Mouse (Mus musculus) embryonic facial prominence, embryonic 15.5 days (tissue): Measurements from ENCODE around the gene Cald1. TPM values are rescaled to one million over a fixed set of nuclear protein-coding genes. Genes with fewer than 3 reads are reported as not detected.
A peak's percentile ranks its signal among the peaks of the same experiment; 100 is the strongest.

ENCODE experiments used
- ATAC-seq: fragments of 200-750 bp; cut with Nextera tagmentation; 2 replicates; pipeline ENCODE4 v1.8.0; 2017; ENCODE audit warnings: low read depth, moderate TSS enrichment; ENCODE audit not compliant: insufficient number of reproducible peaks, low FRiP score, low TSS enrichment
- H3K27ac ChIP-seq: fragments of 300-500 bp; sonication (generic); replicated peaks from 2 replicates; pipeline ENCODE4 v1.5.1; 2015; ENCODE audit warnings: mild to moderate bottlenecking, inconsistent platforms
- H3K27me3 ChIP-seq: fragments of 300-500 bp; sonication (generic); 2 replicates; pipeline ENCODE4 v1.6.1; 2015; ENCODE audit warnings: inconsistent platforms
- H3K36me3 ChIP-seq: fragments of 300-500 bp; sonication (generic); 2 replicates; pipeline ENCODE4 v1.6.1; 2015; ENCODE audit warnings: mild to moderate bottlenecking, inconsistent platforms
- H3K4me1 ChIP-seq: fragments of 300-500 bp; sonication (generic); 2 replicates; pipeline ENCODE4 v1.6.1; 2015; ENCODE audit warnings: inconsistent platforms
- H3K4me2 ChIP-seq: fragments of 300-500 bp; sonication (generic); replicated peaks from 2 replicates; pipeline ENCODE4 v1.6.1; 2015; ENCODE audit warnings: mild to moderate bottlenecking, inconsistent platforms
- H3K4me3 ChIP-seq: fragments of 300-500 bp; sonication (generic); replicated peaks from 2 replicates; pipeline ENCODE4 v1.5.1; 2015; ENCODE audit warnings: mild to moderate bottlenecking, inconsistent platforms
- H3K9ac ChIP-seq: fragments of 300-500 bp; sonication (generic); 2 replicates; pipeline ENCODE4 v1.6.1; 2015; ENCODE audit warnings: inconsistent platforms
- H3K9me3 ChIP-seq: fragments of 300-500 bp; sonication (generic); replicated peaks from 2 replicates; pipeline ENCODE4 v1.6.1; 2016; ENCODE audit warnings: inconsistent platforms
- WGBS: fragments of 180-500 bp; shearing (Covaris S2); methylation state at CpG from one replicate; pipeline ENCODE4 v1.1.7; 2015; 5-methylcytosine and 5-hydroxymethylcytosine counted together
- polyA plus RNA-seq: library from polyadenylated mRNA; unstranded; fragments of >200 nt; fragmentation: Nextera tagmentation; extraction: Ambion mirVana; gene quantifications from 2 replicates; pipeline ENCODE4 v1.2.1, GENCODE M21; 2015

The Cald1 gene
- polyA plus RNA-seq, 1 experiment from 2014 or later = 306 TPM

DNA sequence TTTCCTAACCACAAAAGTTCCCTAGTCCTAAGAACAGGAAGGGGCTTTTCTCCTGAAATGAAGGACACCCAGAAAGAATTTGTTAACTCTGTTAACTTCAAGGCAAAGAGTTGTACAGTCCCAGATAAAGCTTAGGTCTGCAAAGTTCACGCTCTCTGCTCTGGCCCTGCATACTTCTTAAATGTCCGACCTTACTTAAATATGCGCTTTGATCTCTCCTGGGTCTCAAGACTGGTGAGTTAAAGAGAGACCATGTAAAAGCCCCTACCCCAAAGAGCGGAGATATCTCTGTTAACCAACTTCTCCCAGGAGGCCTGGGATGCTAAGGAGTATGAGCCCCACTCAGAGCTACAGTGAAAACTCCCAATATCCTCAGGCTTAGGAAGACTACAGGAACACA is 119.4 kb downstream of the Cald1 start:
- Histone ChIP-seq H3K9ac (no peak overlapping the region), H3K4me3 (no peak overlapping the region), H3K4me2 (no peak overlapping the region), H3K36me3 (no peaks in the 10 kb centered on the region), H3K4me1 (peaks cover 56% of the 10 kb centered on the region), H3K27me3 (no peaks in the 10 kb centered on the region), H3K9me3 (no peaks in the 10 kb centered on the region), H3K27ac (no peak overlapping the region)
- no peak for ATAC-seq
- 70% methylated on average over 4 of the region's 4 CpGs for WGBS

DNA sequence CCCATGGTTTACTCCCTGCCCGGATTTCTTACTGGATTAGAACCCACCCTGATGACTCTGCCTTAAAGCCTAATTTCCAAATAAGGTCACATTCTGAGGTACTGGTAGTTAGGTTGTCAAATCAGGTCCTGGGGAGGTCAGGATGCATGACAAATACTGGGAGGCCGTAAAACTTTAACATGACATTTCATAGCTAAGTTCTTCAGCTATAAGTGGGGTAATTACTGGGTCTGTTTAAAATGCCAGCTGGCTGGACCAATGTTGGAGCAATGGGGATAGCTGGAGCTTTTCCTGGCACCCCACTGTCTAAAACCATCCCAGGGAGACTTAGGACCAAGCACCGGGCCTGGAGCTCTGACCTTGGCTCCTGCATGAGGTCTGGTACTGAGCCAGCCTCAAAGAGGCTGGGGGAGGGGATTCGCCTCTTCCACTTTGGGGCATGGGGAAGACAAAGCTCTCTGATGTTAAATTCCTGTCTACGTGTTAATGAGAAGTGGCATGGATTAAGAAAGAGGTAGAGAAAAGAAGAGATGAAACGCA is 120.9 kb downstream of the Cald1 start:
- no peak overlapping the region for H3K9ac ChIP-seq
- peaks cover 46% of the 10 kb centered on the region for H3K4me1 ChIP-seq
- no peaks in the 10 kb centered on the region for H3K27me3 ChIP-seq
- H3K9me3 ChIP-seq = no peaks in the 10 kb centered on the region
- H3K4me3 ChIP-seq = no peak overlapping the region
- no peak overlapping the region for H3K27ac ChIP-seq
- H3K36me3 ChIP-seq = no peaks in the 10 kb centered on the region
- WGBS = 65% methylated on average over 6 of the region's 6 CpGs
- no peak overlapping the region for H3K4me2 ChIP-seq
- ATAC-seq = no peak

- Histone ChIP-seq H3K27me3 (no peaks in the 10 kb centered on the region), H3K9ac (no peak overlapping the region), H3K4me2 (no peak overlapping the region), H3K4me1 (peaks cover 46% of the 10 kb centered on the region), H3K36me3 (no peaks in the 10 kb centered on the region), H3K9me3 (no peaks in the 10 kb centered on the region), H3K27ac (no peak overlapping the region), H3K4me3 (no peak overlapping the region)
- no peak for ATAC-seq
- 45% methylated on average over 4 of the region's 4 CpGs for WGBS
Measured at GRCm38 (mm10) chr6:34720447-34720846, 122.1 kb downstream of the Cald1 start.

DNA sequence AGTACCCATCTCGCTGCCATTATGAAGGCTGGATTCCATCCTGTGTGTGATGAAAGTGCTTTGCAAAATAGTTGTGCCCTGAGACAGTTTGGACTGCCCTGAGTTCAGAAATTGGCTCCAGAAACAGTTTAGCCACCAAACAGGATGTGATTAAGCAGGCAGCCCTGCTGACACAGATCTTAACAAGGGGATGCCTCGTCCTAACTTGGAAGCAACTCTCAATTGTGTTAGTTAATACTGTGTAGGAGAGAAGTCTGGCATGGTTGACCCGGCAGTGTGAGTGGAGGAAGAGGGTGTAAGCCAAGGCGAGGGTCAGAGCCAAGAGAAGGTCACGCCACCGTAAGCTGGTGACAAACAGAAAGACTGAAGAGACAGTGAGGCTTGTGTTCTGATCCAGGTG is 123.4 kb downstream of the Cald1 start:
- no peaks in the 10 kb centered on the region for H3K27me3 ChIP-seq
- H3K4me2 ChIP-seq = no peak overlapping the region
- no peaks in the 10 kb centered on the region for H3K9me3 ChIP-seq
- WGBS = 69% methylated on average over 6 of the region's 6 CpGs
- H3K9ac ChIP-seq = no peak overlapping the region
- H3K36me3 ChIP-seq = no peaks in the 10 kb centered on the region
- no peak for ATAC-seq
- H3K27ac ChIP-seq = 0 out of 2 replicates have a peak overlapping the region, but pooled peaks have one; percentile 3
- no peak overlapping the region for H3K4me3 ChIP-seq
- H3K4me1 ChIP-seq = peaks cover 52% of the 10 kb centered on the region

DNA sequence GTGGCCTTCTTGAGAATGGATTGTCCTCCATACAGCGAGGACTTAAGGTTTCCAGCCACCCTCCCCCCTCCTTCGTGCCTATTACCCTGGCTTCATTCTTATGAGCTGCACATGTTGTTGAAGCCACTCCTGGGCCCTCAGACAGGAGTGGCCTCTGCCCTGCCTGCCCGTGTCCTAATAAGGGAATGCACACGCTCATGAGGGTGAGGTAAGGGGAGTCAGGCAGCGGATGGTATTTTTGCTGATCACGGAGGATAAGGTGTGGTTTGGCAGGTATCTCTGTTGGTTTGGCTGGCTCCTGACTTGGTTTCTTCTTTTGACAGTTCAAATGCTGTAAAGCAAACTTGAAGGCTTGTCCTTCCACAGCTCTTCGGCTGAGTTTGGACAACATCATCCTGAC is 124.4 kb downstream of the Cald1 start:
- ATAC-seq = no peak
- no peaks in the 10 kb centered on the region for H3K36me3 ChIP-seq
- H3K27ac ChIP-seq = no peak overlapping the region
- H3K27me3 ChIP-seq = no peaks in the 10 kb centered on the region
- no peaks in the 10 kb centered on the region for H3K9me3 ChIP-seq
- no peak overlapping the region for H3K4me2 ChIP-seq
- no peak overlapping the region for H3K4me3 ChIP-seq
- no peak overlapping the region for H3K9ac ChIP-seq
- WGBS = 62% methylated on average over 7 of the region's 7 CpGs
- peaks cover 48% of the 10 kb centered on the region for H3K4me1 ChIP-seq

- no peak overlapping the region for H3K9ac ChIP-seq
- 78% methylated on average over 10 of the region's 10 CpGs for WGBS
- no peak for ATAC-seq
- no peaks in the 10 kb centered on the region for H3K9me3 ChIP-seq
- H3K27ac ChIP-seq = no peak overlapping the region
- no peak overlapping the region for H3K4me3 ChIP-seq
- H3K4me2 ChIP-seq = no peak overlapping the region
- peaks cover 43% of the 10 kb centered on the region; the same call in 1 of the 2 replicates for H3K4me1 ChIP-seq
- H3K27me3 ChIP-seq = no peaks in the 10 kb centered on the region
- no peaks in the 10 kb centered on the region for H3K36me3 ChIP-seq
Measured at GRCm38 (mm10) chr6:34723250-34723904, 125.1 kb downstream of the Cald1 start.

DNA sequence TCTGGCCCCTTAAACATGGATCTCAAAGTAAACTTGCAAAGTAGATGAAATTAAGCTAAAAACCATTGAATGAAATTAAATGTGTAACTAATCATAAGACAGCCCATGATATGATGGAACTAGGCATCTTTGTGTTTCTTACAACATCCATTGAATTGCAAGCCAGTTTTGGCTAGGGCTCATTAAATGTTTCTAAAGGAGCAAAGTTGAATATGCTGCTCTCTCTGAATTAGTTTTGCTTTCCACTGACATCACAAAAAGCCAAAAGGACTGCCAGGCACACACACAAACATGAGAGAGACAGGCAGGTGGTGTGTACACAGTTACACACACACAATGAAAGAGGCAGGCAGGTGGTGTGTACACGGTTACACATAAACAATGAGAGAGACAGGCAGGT is 127.4 kb downstream of the Cald1 start:
- Histone ChIP-seq H3K36me3 (no peaks in the 10 kb centered on the region), H3K4me2 (no peak overlapping the region), H3K4me1 (peaks cover 47% of the 10 kb centered on the region), H3K9ac (no peak overlapping the region), H3K4me3 (no peak overlapping the region), H3K9me3 (no peaks in the 10 kb centered on the region), H3K27ac (no peak overlapping the region), H3K27me3 (no peaks in the 10 kb centered on the region)
- WGBS = 69% methylated on average over 1 of the region's 1 CpGs
- ATAC-seq = no peak

DNA sequence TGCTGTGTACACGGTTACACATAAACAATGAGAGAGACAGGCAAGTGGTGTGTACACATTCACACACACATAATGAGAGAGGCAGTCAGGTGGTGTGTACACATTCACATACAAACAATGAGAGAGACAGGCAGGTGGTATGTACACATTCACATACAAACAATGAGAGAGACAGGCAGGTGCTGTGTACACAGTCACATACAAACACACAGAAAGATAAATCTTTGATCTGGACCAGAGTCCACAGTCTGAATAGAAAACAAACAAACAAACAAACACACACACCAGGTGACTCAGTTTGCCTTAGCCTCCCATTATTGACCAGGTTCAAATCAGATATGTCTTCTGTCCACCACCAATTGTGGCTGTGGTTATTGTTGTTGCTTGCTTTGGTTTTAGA is 127.8 kb downstream of the Cald1 start:
- 72% methylated on average over 1 of the region's 1 CpGs for WGBS
- Histone ChIP-seq H3K27me3 (no peaks in the 10 kb centered on the region), H3K27ac (no peak overlapping the region), H3K4me1 (peaks cover 48% of the 10 kb centered on the region), H3K4me3 (no peak overlapping the region), H3K9ac (no peak overlapping the region), H3K9me3 (no peaks in the 10 kb centered on the region), H3K36me3 (no peaks in the 10 kb centered on the region), H3K4me2 (no peak overlapping the region)
- no peak for ATAC-seq

- no peak for ATAC-seq
- Histone ChIP-seq H3K4me3 (no peak overlapping the region), H3K9ac (no peak overlapping the region), H3K27me3 (no peaks in the 10 kb centered on the region), H3K27ac (no peak overlapping the region), H3K4me1 (peaks cover 46% of the 10 kb centered on the region), H3K36me3 (no peaks in the 10 kb centered on the region), H3K9me3 (no peaks in the 10 kb centered on the region), H3K4me2 (no peak overlapping the region)
- WGBS = 83% methylated on average over 15 of the region's 15 CpGs
Measured at GRCm38 (mm10) chr6:34727316-34727983, 129.2 kb downstream of the Cald1 start.

- H3K4me3 ChIP-seq = no peak overlapping the region
- H3K9ac ChIP-seq = no peak overlapping the region
- H3K4me1 ChIP-seq = peaks cover 42% of the 10 kb centered on the region
- 0 out of 2 replicates have a peak overlapping the region, but pooled peaks have one; percentile 17 for H3K27ac ChIP-seq
- ATAC-seq = no peak
- H3K36me3 ChIP-seq = no peaks in the 10 kb centered on the region
- no peak overlapping the region for H3K4me2 ChIP-seq
- no peaks in the 10 kb centered on the region for H3K27me3 ChIP-seq
- H3K9me3 ChIP-seq = no peaks in the 10 kb centered on the region
- 51% methylated on average over 8 of the region's 8 CpGs for WGBS
Measured at GRCm38 (mm10) chr6:34729449-34730151, 131.3 kb downstream of the Cald1 start.

DNA sequence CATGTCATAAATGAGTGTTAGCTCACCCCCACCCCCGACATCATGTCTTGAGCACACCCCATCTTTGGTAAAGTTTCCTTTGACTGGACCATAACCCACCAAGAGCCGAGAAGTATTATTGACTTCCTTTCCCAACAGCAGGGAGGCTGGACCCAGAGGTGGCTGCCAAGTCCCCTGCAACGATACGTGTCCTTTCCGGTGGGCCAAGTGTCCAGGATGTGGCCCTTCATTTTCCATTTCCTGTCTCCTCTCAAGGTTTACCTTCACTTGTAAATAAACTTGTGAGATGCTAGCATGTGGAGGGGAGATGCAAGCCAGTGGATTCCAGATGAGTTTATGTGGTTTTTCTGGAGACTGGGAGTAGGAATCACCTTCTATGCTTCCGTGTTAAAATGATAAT is 132.7 kb downstream of the Cald1 start:
- WGBS = 59% methylated on average over 6 of the region's 6 CpGs
- H3K27me3 ChIP-seq = no peaks in the 10 kb centered on the region
- peak overlapping the region; percentile 55; the same call in 1 of the 2 replicates for H3K27ac ChIP-seq
- no peak overlapping the region for H3K9ac ChIP-seq
- peaks cover 46% of the 10 kb centered on the region for H3K4me1 ChIP-seq
- no peaks in the 10 kb centered on the region for H3K36me3 ChIP-seq
- no peak for ATAC-seq
- H3K4me2 ChIP-seq = no peak overlapping the region
- no peak overlapping the region for H3K4me3 ChIP-seq
- no peaks in the 10 kb centered on the region for H3K9me3 ChIP-seq
